Mouse (Mus musculus) lung, postnatal 0 days (tissue): ENCODE measurements around the gene Rhot2. TPM values are rescaled to one million over a fixed set of nuclear protein-coding genes. Genes with fewer than 3 reads are reported as not detected.

ENCODE experiments used
- ATAC-seq: fragments of 200-750 bp; cut with Nextera tagmentation; 2 replicates; pipeline ENCODE4 v1.8.0; 2017; ENCODE audit warnings: moderate library complexity
- DNase-seq: peaks from one replicate; pipeline ENCODE4 v3.0.0-alpha.2; 2016; ENCODE audit warnings: low spot score
- H3K27ac ChIP-seq: fragments of 300-500 bp; sonication (generic); 2 replicates; pipeline ENCODE4 v1.5.1; 2014; ENCODE audit warnings: antibody characterized with exemption, mild to moderate bottlenecking, low read length, mixed read lengths
- H3K27me3 ChIP-seq: fragments of 300-500 bp; sonication (generic); replicated peaks from 2 replicates; pipeline ENCODE4 v1.6.1; 2014; ENCODE audit warnings: low read length, mixed read lengths; ENCODE audit not compliant: insufficient read depth
- H3K36me3 ChIP-seq: fragments of 300-500 bp; sonication (generic); 2 replicates; pipeline ENCODE4 v1.6.1; 2014; ENCODE audit warnings: low read length, mixed read lengths; ENCODE audit not compliant: insufficient read depth
- H3K4me1 ChIP-seq: fragments of 300-500 bp; sonication (generic); 2 replicates; pipeline ENCODE4 v1.6.1; 2014; ENCODE audit warnings: antibody characterized with exemption, low read depth, low read length, mixed read lengths; ENCODE audit not compliant: insufficient read depth
- H3K4me2 ChIP-seq: fragments of 300-500 bp; sonication (generic); replicated peaks from 2 replicates; pipeline ENCODE4 v1.6.1; 2014; ENCODE audit warnings: low read depth, mild to moderate bottlenecking, low read length, moderate library complexity, mixed read lengths
- H3K4me3 ChIP-seq: fragments of 300-500 bp; sonication (generic); 2 replicates; pipeline ENCODE4 v1.5.1; 2014; ENCODE audit warnings: low read depth, low read length
- H3K9ac ChIP-seq: fragments of 300-500 bp; sonication (generic); replicated peaks from 2 replicates; pipeline ENCODE4 v1.6.1; 2014; ENCODE audit warnings: low read depth, mild to moderate bottlenecking
- H3K9me3 ChIP-seq: fragments of 300-500 bp; sonication (generic); 2 replicates; pipeline ENCODE4 v1.6.1; 2016; ENCODE audit warnings: low read length, mixed read lengths
- CTCF ChIP-seq: IDR thresholded peaks from 2 replicates; pipeline ENCODE4 v1.5.1; 2016; ENCODE audit warnings: antibody characterized with exemption, mild to moderate bottlenecking
- EP300 ChIP-seq: IDR thresholded peaks from 2 replicates; pipeline ENCODE4 v1.6.1; 2016; ENCODE audit warnings: antibody characterized with exemption, mild to moderate bottlenecking, control low read depth
- WGBS: fragments of 180-500 bp; shearing (Covaris S2); extraction: QIAGEN DNeasy Blood & Tissue Kit; methylation state at CpG from one replicate; pipeline ENCODE4 v1.1.7; 2014; 5-methylcytosine and 5-hydroxymethylcytosine counted together
- microRNA-seq: library from miRNA; unstranded; fragments of <30 nt; microRNA quantifications from one replicate; pipeline ENCODE4, GENCODE M21; 2016
- polyA plus RNA-seq: library from polyadenylated mRNA; unstranded; fragments of >200 nt; fragmentation: Nextera tagmentation; extraction: Ambion mirVana; gene quantifications from 2 replicates; pipeline ENCODE4 v1.2.1, GENCODE M21; 2015

Rhot2 gene
- polyA plus RNA-seq, 1 experiment from 2014 or later = 9.9 TPM

GRCm38 (mm10) chr17:25791843-25792527, 52.7 kb downstream of the Rhot2 start:
- peaks cover 9% of the 10 kb centered on the region; the same call in 1 of the 2 replicates for H3K4me1 ChIP-seq
- DNase-seq = peak; percentile 88

DNA sequence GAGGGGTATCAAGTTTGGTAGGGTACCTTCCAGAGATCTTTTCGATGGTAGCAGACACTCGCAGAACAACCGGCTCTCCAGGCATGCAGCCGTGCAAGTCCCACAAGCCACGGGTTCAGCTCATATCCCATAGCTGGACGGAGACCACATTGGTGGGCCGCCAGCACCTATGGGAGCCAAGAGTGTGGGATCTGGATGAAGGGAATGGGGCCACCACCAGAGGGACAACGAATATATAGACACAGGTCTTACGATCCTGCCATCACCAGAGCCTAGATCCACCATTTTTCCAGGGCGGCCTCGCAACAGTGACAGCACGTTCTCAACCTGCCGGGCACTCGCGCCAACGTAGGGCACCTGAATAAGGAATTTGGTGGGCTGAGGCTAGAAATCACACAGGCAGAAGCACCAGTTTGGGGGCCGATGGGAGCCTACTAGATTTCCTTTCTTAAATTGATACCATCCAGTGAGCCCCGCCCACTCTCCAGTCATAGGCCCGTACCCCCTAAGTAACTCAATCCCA, 53.3 kb downstream of the Rhot2 start:
- Histone ChIP-seq H3K4me1 (peaks cover 9% of the 10 kb centered on the region; the same call in 1 of the 2 replicates), H3K9ac (peak overlapping the region; percentile 39), H3K4me2 (peak overlapping the region; percentile 94), H3K36me3 (no peaks in the 10 kb centered on the region), H3K27ac (no peak overlapping the region), H3K4me3 (peak overlapping the region; percentile 68), H3K9me3 (no peaks in the 10 kb centered on the region), H3K27me3 (no peaks in the 10 kb centered on the region)
- TF ChIP-seq CTCF (peak; percentile 18; the same call in 1 of the 2 replicates), EP300 (no peak)
- DNase-seq (no peak), ATAC-seq (no peak)
- WGBS = 22% methylated on average over 19 of the region's 19 CpGs

More at GRCm38 (mm10) chr17:25791843-25792527, 52.7 kb downstream of the Rhot2 start:
- Histone ChIP-seq H3K27me3 (no peaks in the 10 kb centered on the region), H3K36me3 (no peaks in the 10 kb centered on the region), H3K27ac (peak overlapping the region; percentile 76), H3K4me3 (peak overlapping the region; percentile 68), H3K9me3 (no peaks in the 10 kb centered on the region), H3K4me2 (peak overlapping the region; percentile 94), H3K9ac (peak overlapping the region; percentile 39)
- peak; percentile 79 for ATAC-seq
- no peak for TF ChIP-seq EP300
- no peak for TF ChIP-seq CTCF
- WGBS = 1% methylated on average over 45 of the region's 45 CpGs

Small RNA genes within 50 kb of the gene (microRNA-seq; reads per million reads assigned to microRNA genes)
- not detected for gene Mir3082

Other genes starting within 250 kb of the Rhot2 start
- 3.8 and 4.4 TPM in 2 replicates for gene Gng13, start 127.7 kb downstream of the Rhot2 start, polyA plus RNA-seq
- gene Chtf18, start 117.4 kb downstream of the Rhot2 start, polyA plus RNA-seq = 1.6 and 2.6 TPM in 2 replicates
- 15.2 and 18.1 TPM in 2 replicates for gene Rpusd1, start 117.2 kb downstream of the Rhot2 start, polyA plus RNA-seq
- gene Mslnl, start 108.8 kb downstream of the Rhot2 start, polyA plus RNA-seq = 1.0 and 1.9 TPM in 2 replicates
- 584 and 630 TPM in 2 replicates for gene Msln, start 90.5 kb downstream of the Rhot2 start, polyA plus RNA-seq
- gene Narfl, start 71.1 kb downstream of the Rhot2 start, polyA plus RNA-seq = 23.8 and 24.1 TPM in 2 replicates
- 42.7 and 45.4 TPM in 2 replicates for gene Haghl, start 59.2 kb downstream of the Rhot2 start, polyA plus RNA-seq
- 5.8 and 7.7 TPM in 2 replicates for gene Ccdc78, start 58.3 kb downstream of the Rhot2 start, polyA plus RNA-seq
- gene Fam173a, start 52.0 kb downstream of the Rhot2 start, polyA plus RNA-seq = 112 and 116 TPM in 2 replicates
- not detected in 2 replicates for gene AC134908.4, start 49.2 kb downstream of the Rhot2 start, polyA plus RNA-seq
- 19.1 and 20.9 TPM in 2 replicates for gene Metrn, start 47.7 kb downstream of the Rhot2 start, polyA plus RNA-seq
- gene Fbxl16, start 35.8 kb downstream of the Rhot2 start, polyA plus RNA-seq = 0.43 and 0.70 TPM in 2 replicates
- gene Wdr24, start 21.2 kb downstream of the Rhot2 start, polyA plus RNA-seq = 14.9 and 15.0 TPM in 2 replicates
- gene Jmjd8, start 16.0 kb downstream of the Rhot2 start, polyA plus RNA-seq = 27.3 and 28.0 TPM in 2 replicates
- gene Stub1, start 11.4 kb downstream of the Rhot2 start, polyA plus RNA-seq = 196 and 198 TPM in 2 replicates
- 1.4 and 1.7 TPM in 2 replicates for gene Rhbdl1, start 7.6 kb downstream of the Rhot2 start, polyA plus RNA-seq
- gene Gm20683, start 3.1 kb downstream of the Rhot2 start, polyA plus RNA-seq = 0.86 and 1.1 TPM in 2 replicates
- gene Wdr90, start 16.6 kb upstream of the Rhot2 start, polyA plus RNA-seq = 5.6 and 5.8 TPM in 2 replicates
- 16.5 and 19.5 TPM in 2 replicates for gene Mcrip2, start 23.9 kb upstream of the Rhot2 start, polyA plus RNA-seq
- gene Mettl26, start 30.2 kb upstream of the Rhot2 start, polyA plus RNA-seq = 48.7 and 50.7 TPM in 2 replicates
- 0.24 and 0.26 TPM in 2 replicates for gene Wfikkn1, start 36.0 kb upstream of the Rhot2 start, polyA plus RNA-seq
- 19.3 and 21.7 TPM in 2 replicates for gene Rab40c, start 74.9 kb upstream of the Rhot2 start, polyA plus RNA-seq
- gene Pigq, start 100.1 kb upstream of the Rhot2 start, polyA plus RNA-seq = 36.9 and 37.5 TPM in 2 replicates
- gene Nhlrc4, start 100.1 kb upstream of the Rhot2 start, polyA plus RNA-seq = 4.5 and 4.9 TPM in 2 replicates
- not detected in 2 replicates for gene A930017K11Rik, start 107.7 kb upstream of the Rhot2 start, polyA plus RNA-seq
- 12.7 and 13.9 TPM in 2 replicates for gene Capn15, start 140.9 kb upstream of the Rhot2 start, polyA plus RNA-seq
- gene Rab11fip3, start 224.7 kb upstream of the Rhot2 start, polyA plus RNA-seq = 7.2 and 9.3 TPM in 2 replicates
- gene Decr2, start 245.5 kb upstream of the Rhot2 start, polyA plus RNA-seq = 18.7 and 23.8 TPM in 2 replicates